Mouse (Mus musculus) midbrain, embryonic 14.5 days (tissue): ENCODE measurements around the gene 1500009C09Rik. TPM values are rescaled to one million over a fixed set of nuclear protein-coding genes. Genes with fewer than 3 reads are reported as not detected.

Experiments used
- ATAC-seq: fragments of 200-750 bp; cut with Nextera tagmentation; 2 replicates; pipeline ENCODE4 v1.8.0; 2017; ENCODE audit warnings: moderate number of reproducible peaks, moderate library complexity; ENCODE audit not compliant: low FRiP score, low TSS enrichment
- DNase-seq: peaks from one replicate; pipeline ENCODE4 v3.0.0-alpha.2; 2015
- H3K27ac ChIP-seq: fragments of 300-500 bp; sonication (generic); replicated peaks from 2 replicates; pipeline ENCODE4 v1.5.1; 2014; ENCODE audit warnings: mild to moderate bottlenecking, low read depth, low read length, moderate library complexity
- H3K27me3 ChIP-seq: fragments of 300-500 bp; sonication (generic); 2 replicates; pipeline ENCODE4 v1.6.1; 2014; ENCODE audit warnings: low read length, control low read depth, mixed read lengths; ENCODE audit not compliant: control insufficient read depth, insufficient read depth
- H3K36me3 ChIP-seq: fragments of 300-500 bp; sonication (generic); 2 replicates; pipeline ENCODE4 v1.6.1; 2014; ENCODE audit warnings: low read length, control low read depth; ENCODE audit not compliant: control insufficient read depth, insufficient read depth
- H3K4me1 ChIP-seq: fragments of 300-500 bp; sonication (generic); 2 replicates; pipeline ENCODE4 v1.6.1; 2014; ENCODE audit warnings: mild to moderate bottlenecking, antibody characterized with exemption, low read length, control low read depth; ENCODE audit not compliant: control insufficient read depth, insufficient read depth
- H3K4me2 ChIP-seq: fragments of 300-500 bp; sonication (generic); 2 replicates; pipeline ENCODE4 v1.6.1; 2014; ENCODE audit warnings: mild to moderate bottlenecking, low read length, moderate library complexity
- H3K4me3 ChIP-seq: fragments of 300-500 bp; sonication (generic); replicated peaks from 2 replicates; pipeline ENCODE4 v1.5.1; 2014; ENCODE audit warnings: low read depth, low read length
- H3K9ac ChIP-seq: fragments of 300-500 bp; sonication (generic); replicated peaks from 2 replicates; pipeline ENCODE4 v1.6.1; 2014; ENCODE audit warnings: mild to moderate bottlenecking, low read length, moderate library complexity
- H3K9me3 ChIP-seq: fragments of 300-500 bp; sonication (generic); 2 replicates; pipeline ENCODE4 v1.6.1; 2016; ENCODE audit warnings: low read length, control low read depth, mixed read lengths; ENCODE audit not compliant: control insufficient read depth
- WGBS: fragments of 180-500 bp; shearing (Covaris S2); extraction: QIAGEN DNeasy Blood & Tissue Kit; methylation state at CpG from one replicate; pipeline ENCODE4 v1.1.7; 2014; 5-methylcytosine and 5-hydroxymethylcytosine counted together
- polyA plus RNA-seq: library from polyadenylated mRNA; unstranded; fragments of >200 nt; fragmentation: Nextera tagmentation; extraction: Ambion mirVana; gene quantifications from 2 replicates; pipeline ENCODE4 v1.2.1, GENCODE M21; 2014

The 1500009C09Rik gene
- polyA plus RNA-seq, 1 experiment from 2014 or later: 12.2 TPM

DNA sequence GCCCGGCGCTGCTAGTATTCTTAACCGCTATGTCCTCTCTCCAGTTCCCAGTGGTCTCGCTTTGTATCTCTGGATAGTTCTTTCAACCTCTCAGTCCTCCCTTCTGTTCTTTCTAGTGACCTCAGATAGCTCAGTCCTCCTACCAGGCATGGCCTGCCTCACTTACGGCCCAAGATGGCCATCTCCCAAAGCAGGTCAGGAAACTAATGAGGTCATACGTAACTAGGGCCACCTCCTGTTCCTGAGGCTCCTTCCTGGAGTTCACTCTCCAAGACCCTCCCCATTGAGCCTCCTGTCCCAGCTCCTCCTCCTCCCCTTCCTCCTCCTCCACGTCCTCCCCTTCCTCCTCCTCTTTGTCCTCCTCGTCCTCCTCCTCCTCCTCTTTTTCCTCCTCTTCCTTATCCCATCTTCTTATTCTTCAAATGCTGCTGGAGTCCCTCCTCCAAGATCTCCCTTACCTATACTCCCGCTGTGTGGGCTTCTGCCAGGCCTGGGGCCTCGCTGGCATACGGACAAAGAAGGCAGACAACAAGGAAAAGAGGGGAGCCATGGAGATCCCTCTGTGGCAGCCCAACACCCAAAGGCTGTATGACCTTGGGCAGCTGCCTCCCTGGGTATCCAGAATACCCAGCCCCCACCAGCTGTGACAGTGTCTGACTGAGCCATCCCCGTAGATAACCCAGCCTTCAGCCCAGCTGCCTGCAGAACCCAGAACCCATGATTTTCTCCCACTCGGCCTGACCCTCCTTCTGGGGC is 42.7 kb upstream of the 1500009C09Rik start:
- ATAC-seq (no peak), DNase-seq (no peak)
- Histone ChIP-seq H3K36me3 (peaks cover 19% of the 10 kb centered on the region), H3K9ac (no peak overlapping the region), H3K4me1 (peaks cover 18% of the 10 kb centered on the region), H3K4me3 (no peak overlapping the region), H3K9me3 (no peaks in the 10 kb centered on the region), H3K27ac (no peak overlapping the region), H3K4me2 (no peak overlapping the region), H3K27me3 (peaks cover 69% of the 10 kb centered on the region)
- 78% methylated on average over 13 of the region's 13 CpGs for WGBS

DNA sequence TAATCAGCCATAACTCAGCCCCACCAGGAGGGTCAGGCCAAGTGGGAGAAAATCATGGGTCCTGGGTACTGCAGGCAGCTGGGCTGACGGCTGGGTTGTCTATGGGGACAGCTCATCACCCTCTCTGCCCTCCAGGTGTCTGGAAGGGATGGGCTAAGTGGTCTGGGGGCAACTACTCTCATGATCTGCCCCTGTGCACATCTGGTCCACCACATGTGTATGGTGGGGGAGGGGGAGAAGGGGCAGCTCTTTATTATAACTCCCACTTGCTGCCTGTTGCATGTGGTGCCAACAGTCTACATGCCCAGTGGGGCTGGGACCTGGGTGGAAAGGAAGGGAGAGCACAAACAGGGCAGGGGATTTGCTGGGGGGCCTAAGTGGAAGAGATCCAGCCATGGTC is 41.4 kb upstream of the 1500009C09Rik start:
- ATAC-seq (no peak), DNase-seq (no peak)
- Histone ChIP-seq H3K4me3 (no peak overlapping the region), H3K27me3 (peaks cover 80% of the 10 kb centered on the region), H3K27ac (no peak overlapping the region), H3K4me2 (no peak overlapping the region), H3K9me3 (no peaks in the 10 kb centered on the region), H3K4me1 (peaks cover 19% of the 10 kb centered on the region), H3K36me3 (peaks cover 7% of the 10 kb centered on the region), H3K9ac (no peak overlapping the region)
- 35% methylated on average over 1 of the region's 1 CpGs for WGBS

DNA sequence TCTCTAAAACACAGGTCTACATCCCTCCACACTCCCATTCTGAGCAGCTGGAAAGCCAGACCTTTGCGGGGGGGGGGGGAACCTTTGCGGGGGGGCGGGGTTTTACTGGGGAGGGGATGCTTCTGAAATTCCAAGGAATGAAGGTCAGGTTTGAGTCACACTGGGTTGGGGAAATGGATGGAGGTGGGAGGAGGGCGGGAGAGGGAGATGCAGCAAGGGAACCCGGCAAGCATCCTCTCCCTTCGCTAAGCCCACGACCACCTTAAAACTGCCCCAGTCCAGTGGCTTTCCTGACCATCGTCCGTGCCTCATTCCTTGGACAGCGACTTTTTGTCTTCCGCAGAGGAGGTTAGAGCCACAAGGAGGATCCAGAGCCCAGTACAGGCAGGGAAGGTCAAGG is 40.9 kb upstream of the 1500009C09Rik start:
- peaks cover 2% of the 10 kb centered on the region for H3K36me3 ChIP-seq
- no peak overlapping the region for H3K27ac ChIP-seq
- H3K4me3 ChIP-seq: peak overlapping the region; percentile 40
- peaks cover 20% of the 10 kb centered on the region for H3K4me1 ChIP-seq
- ATAC-seq: no peak
- peak overlapping the region; percentile 65 for H3K4me2 ChIP-seq
- 4% methylated on average over 11 of the region's 11 CpGs for WGBS
- no peak overlapping the region for H3K9ac ChIP-seq
- no peak for DNase-seq
- H3K27me3 ChIP-seq: peaks cover 79% of the 10 kb centered on the region
- no peaks in the 10 kb centered on the region for H3K9me3 ChIP-seq

DNA sequence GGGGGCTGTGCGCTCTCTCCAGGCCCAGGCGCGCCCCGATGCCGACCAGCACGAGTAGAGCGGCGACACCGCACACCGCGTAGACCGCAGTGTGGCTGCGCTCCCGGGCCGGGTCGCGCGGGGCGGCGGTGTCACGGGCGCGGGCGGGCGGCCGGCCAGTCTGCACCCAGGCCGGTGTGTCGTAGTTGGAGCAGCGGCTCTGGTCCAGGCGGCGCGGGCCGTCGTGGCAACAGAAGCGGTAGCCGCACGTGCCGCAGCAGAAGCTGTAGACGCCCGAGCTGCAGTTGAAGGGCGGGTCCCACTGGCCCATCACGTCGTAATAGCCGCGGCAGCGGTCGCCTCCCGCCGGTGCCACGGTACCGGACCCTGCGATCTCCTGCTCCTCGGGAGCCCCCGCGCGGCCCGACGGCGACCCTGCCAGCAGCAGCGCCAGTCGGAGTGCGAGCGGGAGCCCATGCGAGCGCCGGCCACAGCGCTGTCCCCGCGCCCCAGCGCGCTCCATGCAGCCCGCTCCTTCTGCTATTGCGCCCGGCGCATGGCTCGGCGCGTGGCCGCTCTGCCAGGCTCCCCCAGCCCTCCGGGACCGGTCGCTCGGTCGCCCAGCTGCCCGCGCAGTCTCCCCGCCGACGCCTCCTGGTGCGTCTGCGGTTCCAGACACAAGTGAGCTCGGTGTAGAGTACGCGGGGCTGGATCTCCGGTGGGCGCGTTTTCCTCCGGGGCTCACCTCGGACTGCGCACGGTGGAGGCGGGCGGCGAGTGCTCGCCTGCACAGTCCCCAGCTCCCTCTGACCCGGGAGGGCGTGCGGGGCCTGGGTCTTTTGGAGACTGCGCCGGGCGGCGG is 40.1 kb upstream of the 1500009C09Rik start:
- Histone ChIP-seq H3K9me3 (no peaks in the 10 kb centered on the region), H3K27me3 (peaks cover 70% of the 10 kb centered on the region), H3K36me3 (no peaks in the 10 kb centered on the region), H3K9ac (peak overlapping the region; percentile 46; the same call in 1 of the 2 replicates), H3K4me1 (peaks cover 20% of the 10 kb centered on the region), H3K27ac (no peak overlapping the region), H3K4me2 (peak overlapping the region; percentile 65), H3K4me3 (peak overlapping the region; percentile 40)
- ATAC-seq: peak; percentile 38; the same call in 1 of the 2 replicates
- WGBS: under 1% methylated on average over 106 of the region's 112 CpGs
- DNase-seq: peak; percentile 64

DNA sequence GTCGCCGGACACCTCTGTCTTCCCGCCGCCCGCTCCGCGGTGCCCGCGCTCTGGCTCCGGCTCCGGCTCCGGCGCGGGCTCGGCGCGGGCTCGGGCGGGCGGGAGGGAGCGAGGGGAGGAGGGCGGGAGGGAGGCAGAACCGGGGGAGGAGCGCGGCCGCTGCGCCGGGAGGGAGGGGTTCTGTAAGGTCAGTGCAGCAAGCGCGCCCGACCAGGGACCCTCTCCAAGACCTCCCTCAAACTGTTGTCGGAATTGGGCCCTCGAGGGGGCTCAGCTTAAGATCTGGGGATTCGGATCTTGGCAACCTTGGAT is 39.5 kb upstream of the 1500009C09Rik start, which contains the start of gene Shisa8:
TSS of gene Shisa8 (minus strand) at position 64 of the 312 bp plus-strand sequence.
- 0 out of 2 replicates have a peak, but pooled peaks cover 19% of the 10 kb centered on the region for H3K4me1 ChIP-seq
- no peaks in the 10 kb centered on the region for H3K9me3 ChIP-seq
- no peak for ATAC-seq
- H3K36me3 ChIP-seq: no peaks in the 10 kb centered on the region
- peak within 1 kb of the TSS; percentile 65 for H3K4me2 ChIP-seq
- peak within 1 kb of the TSS; percentile 40 for H3K4me3 ChIP-seq
- H3K9ac ChIP-seq: peak within 1 kb of the TSS; percentile 46; the same call in 1 of the 2 replicates
- H3K27me3 ChIP-seq: peaks cover 67% of the 10 kb centered on the region
- WGBS: under 1% methylated on average over 34 of the region's 34 CpGs
- H3K27ac ChIP-seq: no peak within 1 kb of the TSS
- peak; percentile 51 for DNase-seq

DNA sequence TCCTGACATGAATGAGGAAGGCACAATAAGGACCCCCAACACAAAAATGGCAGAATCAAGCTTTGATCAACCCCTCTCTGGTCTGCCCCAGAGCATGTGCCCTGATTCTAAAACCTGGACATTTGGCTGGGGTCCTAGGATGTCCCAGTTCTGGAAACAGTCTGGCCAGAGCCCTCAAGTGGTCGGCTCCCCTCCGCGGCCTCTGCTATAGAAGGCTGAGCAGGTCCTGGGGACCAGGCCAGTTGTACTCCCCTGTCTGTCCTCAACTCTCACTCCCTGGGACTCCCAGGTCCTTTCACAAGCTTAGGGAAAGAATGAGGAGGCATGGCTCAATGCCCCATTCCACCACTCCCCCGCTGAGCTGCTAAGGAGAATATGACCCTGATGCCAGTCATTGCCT is 39.0 kb upstream of the 1500009C09Rik start:
- ATAC-seq (no peak), DNase-seq (no peak)
- no peak overlapping the region for H3K27ac ChIP-seq
- H3K4me1 ChIP-seq: 0 out of 2 replicates have a peak, but pooled peaks cover 19% of the 10 kb centered on the region
- no peak overlapping the region for H3K9ac ChIP-seq
- peak overlapping the region; percentile 65; the same call in 1 of the 2 replicates for H3K4me2 ChIP-seq
- H3K9me3 ChIP-seq: no peaks in the 10 kb centered on the region
- WGBS: 10% methylated on average over 4 of the region's 4 CpGs
- H3K36me3 ChIP-seq: no peaks in the 10 kb centered on the region
- H3K4me3 ChIP-seq: no peak overlapping the region
- H3K27me3 ChIP-seq: peaks cover 67% of the 10 kb centered on the region

DNA sequence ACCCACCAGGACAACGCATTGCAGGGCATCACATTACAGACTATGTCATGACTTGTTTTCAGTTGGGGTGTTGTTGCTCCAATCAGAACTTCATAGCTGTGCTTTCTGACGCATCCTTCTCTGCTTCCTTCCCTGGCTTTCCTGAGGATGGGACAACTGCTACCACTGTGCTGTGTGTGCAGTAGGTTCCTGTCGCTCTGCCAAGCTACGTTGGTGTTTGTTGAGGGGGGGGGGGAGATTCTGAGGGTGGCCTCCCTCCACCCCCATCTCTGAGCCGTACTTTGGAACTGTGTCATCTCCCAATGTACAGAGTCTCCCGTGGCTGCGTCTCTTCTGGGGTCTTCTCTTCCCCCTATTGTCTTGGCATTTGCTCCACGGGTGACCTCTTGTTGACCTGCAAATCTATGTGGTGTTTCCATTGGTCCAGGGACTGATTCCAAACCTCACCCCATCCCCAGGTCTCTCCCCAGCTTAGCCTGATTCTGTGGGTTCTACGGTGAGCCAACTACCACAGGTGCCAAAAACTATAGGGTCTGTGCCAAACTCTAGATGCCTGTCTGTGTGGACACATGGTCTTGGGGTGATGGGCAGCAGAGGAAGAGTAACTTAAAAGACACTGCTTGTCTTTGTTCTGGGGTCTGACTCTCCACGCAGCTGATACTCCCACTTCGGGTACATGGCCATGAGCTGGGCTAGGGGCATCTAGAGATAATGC is 36.7 kb upstream of the 1500009C09Rik start:
- Histone ChIP-seq H3K4me3 (no peak overlapping the region), H3K36me3 (no peaks in the 10 kb centered on the region), H3K4me2 (no peak overlapping the region), H3K4me1 (0 out of 2 replicates have a peak, but pooled peaks cover 19% of the 10 kb centered on the region), H3K27ac (no peak overlapping the region), H3K9me3 (no peaks in the 10 kb centered on the region), H3K9ac (no peak overlapping the region), H3K27me3 (peaks cover 52% of the 10 kb centered on the region)
- WGBS: 40% methylated on average over 11 of the region's 11 CpGs
- DNase-seq (no peak), ATAC-seq (no peak)

DNA sequence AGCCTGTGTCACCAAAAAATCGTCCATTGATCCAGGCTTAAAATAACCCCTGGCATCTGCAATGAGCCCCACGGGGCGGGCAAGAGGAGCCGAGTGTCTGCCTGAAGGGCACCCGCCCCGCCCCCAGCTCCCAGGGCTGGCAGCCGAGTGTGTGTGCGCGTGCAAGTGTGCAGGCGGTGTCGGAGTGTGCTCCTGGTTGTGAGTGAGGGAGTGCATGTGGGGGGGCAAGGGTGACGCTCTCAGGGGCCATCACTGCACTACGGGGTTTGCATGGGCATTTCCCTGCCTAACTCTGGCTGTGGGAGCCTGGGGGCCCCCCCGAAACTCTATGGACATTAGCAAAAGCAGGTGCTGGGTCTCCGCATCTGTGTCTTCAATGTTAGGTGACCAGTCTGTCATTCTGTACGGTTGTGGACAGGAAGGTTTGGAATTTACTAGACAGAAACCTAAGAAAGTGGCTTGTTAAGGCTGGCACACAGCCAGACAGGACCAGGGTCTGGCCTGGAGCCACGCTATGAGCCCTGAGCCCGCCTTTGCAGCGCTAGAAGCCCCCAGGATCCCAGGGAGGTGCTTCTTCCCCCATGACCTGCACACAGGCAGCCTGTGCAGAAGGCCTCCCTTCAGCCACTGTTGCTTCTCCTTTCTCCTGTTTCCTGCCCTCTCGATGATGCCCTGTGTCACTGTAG is 35.9 kb upstream of the 1500009C09Rik start:
- H3K9me3 ChIP-seq: no peaks in the 10 kb centered on the region
- ATAC-seq (no peak), DNase-seq (no peak)
- peaks cover 44% of the 10 kb centered on the region for H3K27me3 ChIP-seq
- no peak overlapping the region for H3K9ac ChIP-seq
- H3K4me1 ChIP-seq: 0 out of 2 replicates have a peak, but pooled peaks cover 19% of the 10 kb centered on the region
- no peak overlapping the region for H3K27ac ChIP-seq
- H3K4me2 ChIP-seq: no peak overlapping the region
- no peaks in the 10 kb centered on the region for H3K36me3 ChIP-seq
- no peak overlapping the region for H3K4me3 ChIP-seq
- whole genome bisulfite sequencing: 39% methylated on average over 20 of the region's 20 CpGs
